Mouse (Mus musculus) embryonic fibroblast, embryonic 13.5 days (primary cell): ENCODE results near the gene Serpinb5.
"Not testable (repeated sequence)": the region's sequence is repeated elsewhere in the genome, so short reads cannot be mapped to it uniquely, and the experiment has no call there.

Experiments
- CTCF ChIP-seq: IDR thresholded peaks from 2 replicates; pipeline ENCODE4 v1.5.1; 2011; ENCODE audit warnings: mild to moderate bottlenecking, control low read depth, low read length, moderate library complexity, borderline replicate concordance; ENCODE audit not compliant: insufficient read depth
- POLR2A ChIP-seq: IDR thresholded peaks from 2 replicates; pipeline ENCODE4 v1.6.1; 2011; ENCODE audit warnings: low read depth, mild to moderate bottlenecking, control low read depth, low read length, moderate library complexity

DNA sequence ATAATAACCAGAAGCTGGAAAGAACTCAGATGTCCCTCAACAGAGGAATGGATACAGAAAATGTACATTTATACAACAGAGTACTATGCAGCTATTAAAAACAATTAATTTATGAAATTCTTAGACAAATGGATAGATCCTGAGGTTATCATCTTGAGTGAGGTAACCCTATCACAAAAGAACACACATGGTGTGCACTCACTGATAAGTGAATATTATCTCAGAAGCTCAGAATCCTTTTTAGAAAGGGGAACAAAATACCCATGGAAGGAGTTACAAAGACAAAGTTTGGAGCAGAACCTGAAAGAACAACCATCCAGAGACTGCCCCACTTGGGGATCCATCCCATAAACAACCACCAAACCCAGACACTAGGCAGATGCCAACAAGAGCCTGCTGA is 34.2 kb downstream of the Serpinb5 start:
- TF ChIP-seq CTCF, POLR2A: not testable (repeated sequence)
